In genomic region chr1:86470519-86471181, GRCm38 (mm10) we compare ENCODE assay signal across 8 mouse cellular contexts. TPM values are rescaled to one million over a fixed set of nuclear protein-coding genes. Genes with fewer than 3 reads are reported as not detected.
DNase-seq lines count a peak whose midpoint lies in the region; ATAC-seq and TF ChIP-seq lines count a peak whose summit lies in the region.

No protein-coding gene starts in this region.

- H3K9me3 ChIP-seq in midbrain, embryonic 11.5 days (ENCODE audit: control insufficient read depth, low read length): no peaks in the 10 kb centered on the region
- no peaks in the 10 kb centered on the region for H3K9me3 ChIP-seq in midbrain, embryonic 16.5 days (replicated peaks; ENCODE audit: control insufficient read depth, low read length, poor library complexity, severe bottlenecking)
- no peaks in the 10 kb centered on the region for H3K9me3 ChIP-seq in intestine, postnatal 0 days (ENCODE audit: control insufficient read depth)
- H3K9me3 ChIP-seq in liver, embryonic 14.5 days (ENCODE audit: control insufficient read depth, low read length): no peaks in the 10 kb centered on the region

- intact Hi-C loops in gastrocnemius, adult 2 months (cut with DNase I): loop anchor here (1.0 kb wide), 1 partner anchor 30 kb away; no protein-coding TSS in a partner anchor

- TF ChIP-seq EP300 in liver, embryonic 14.5 days (IDR thresholded peaks at IDR 0.05; ENCODE audit: low read depth): no peak

- no peak overlapping the region for H3K27ac ChIP-seq in midbrain, embryonic 11.5 days (ENCODE audit: low read depth, low read length)
- no peak overlapping the region for H3K27ac ChIP-seq in midbrain, embryonic 16.5 days (ENCODE audit: low read length)
- peak overlapping the region; percentile 62 for H3K27ac ChIP-seq in bone marrow, adult 2 months (ENCODE audit: control insufficient read depth, insufficient read depth, low read depth, low read length, poor library complexity)
- H3K27ac ChIP-seq in gastrocnemius, adult 2 months: peak overlapping the region; percentile 99
- peak overlapping the region; percentile 78 for H3K27ac ChIP-seq in intestine, postnatal 0 days (ENCODE audit: low read depth, low read length)
- H3K27ac ChIP-seq in liver, embryonic 14.5 days: peak overlapping the region; percentile 71

- no peaks in the 10 kb centered on the region for H3K27me3 ChIP-seq in midbrain, embryonic 11.5 days (ENCODE audit: control insufficient read depth, insufficient read depth, low read length)
- no peaks in the 10 kb centered on the region for H3K27me3 ChIP-seq in midbrain, embryonic 16.5 days (ENCODE audit: control insufficient read depth, insufficient read depth, low read depth, low read length)
- no peaks in the 10 kb centered on the region for H3K27me3 ChIP-seq in intestine, postnatal 0 days (replicated peaks; ENCODE audit: control insufficient read depth, insufficient read depth, low read length)
- H3K27me3 ChIP-seq in liver, embryonic 14.5 days (ENCODE audit: control insufficient read depth, insufficient read depth, low read length): no peaks in the 10 kb centered on the region

- H3K36me3 ChIP-seq in midbrain, embryonic 11.5 days (ENCODE audit: control insufficient read depth, insufficient read depth, low read length): no peaks in the 10 kb centered on the region
- H3K36me3 ChIP-seq in midbrain, embryonic 16.5 days (ENCODE audit: control insufficient read depth, insufficient read depth, low read length): no peaks in the 10 kb centered on the region
- no peaks in the 10 kb centered on the region for H3K36me3 ChIP-seq in intestine, postnatal 0 days (ENCODE audit: control insufficient read depth, insufficient read depth)
- H3K36me3 ChIP-seq in liver, embryonic 14.5 days (replicated peaks; ENCODE audit: control insufficient read depth, insufficient read depth, low read depth): no peaks in the 10 kb centered on the region

- no peak for TF ChIP-seq POLR2A in bone marrow, adult 2 months (IDR thresholded peaks at IDR 0.05; ENCODE audit: borderline replicate concordance, control insufficient read depth, low read depth, low read length)

- peak; percentile 81 for DNase-seq in midbrain, embryonic 11.5 days (ENCODE audit: low spot score, missing footprints)
- peak; percentile 93 for DNase-seq in gastrocnemius, adult 2 months
- peak; percentile 52 to 77 (median 56) for DNase-seq in liver, embryonic 14.5 days (ENCODE audit: low read depth in 3 of 3, low spot score in 3 of 3)
- peak; percentile 37 for DNase-seq in right cerebral cortex, postnatal 14 days
- DNase-seq in thymus, postnatal 10 days (ENCODE audit: low spot score in 2 of 2): no peak

- peaks cover 4% of the 10 kb centered on the region; the same call in 1 of the 2 replicates for H3K4me1 ChIP-seq in midbrain, embryonic 11.5 days (ENCODE audit: control insufficient read depth, insufficient read depth, low read length)
- H3K4me1 ChIP-seq in midbrain, embryonic 16.5 days (ENCODE audit: control insufficient read depth, insufficient read depth, low read length): 0 out of 2 replicates have a peak, but pooled peaks cover 2% of the 10 kb centered on the region
- H3K4me1 ChIP-seq in bone marrow, adult 2 months (ENCODE audit: control insufficient read depth, insufficient read depth, low read length): peaks cover 7% of the 10 kb centered on the region
- H3K4me1 ChIP-seq in intestine, postnatal 0 days (replicated peaks; ENCODE audit: control insufficient read depth, insufficient read depth, low read length): no peaks in the 10 kb centered on the region
- H3K4me1 ChIP-seq in liver, embryonic 14.5 days (replicated peaks; ENCODE audit: control insufficient read depth in 2 of 2, insufficient read depth in 2 of 2, low read length in 1 of 2): peaks cover 24 to 30% of the 10 kb centered on the region in 2 experiments

- no peak overlapping the region for H3K9ac ChIP-seq in midbrain, embryonic 11.5 days (ENCODE audit: low read length)
- no peak overlapping the region for H3K9ac ChIP-seq in midbrain, embryonic 16.5 days (ENCODE audit: low read depth, low read length)
- no peak overlapping the region for H3K9ac ChIP-seq in intestine, postnatal 0 days (ENCODE audit: low read depth, low read length)
- no peak overlapping the region for H3K9ac ChIP-seq in liver, embryonic 14.5 days (replicated peaks)

- no peak overlapping the region for H3K4me3 ChIP-seq in midbrain, embryonic 11.5 days (ENCODE audit: low read depth, low read length)
- H3K4me3 ChIP-seq in midbrain, embryonic 16.5 days (ENCODE audit: low read depth, low read length): no peak overlapping the region
- no peak overlapping the region for H3K4me3 ChIP-seq in bone marrow, adult 2 months (replicated peaks; ENCODE audit: control insufficient read depth, low read depth, low read length)
- H3K4me3 ChIP-seq in gastrocnemius, adult 2 months: peak overlapping the region; percentile 65
- H3K4me3 ChIP-seq in intestine, postnatal 0 days (ENCODE audit: low read depth, low read length): no peak overlapping the region
- H3K4me3 ChIP-seq in liver, embryonic 14.5 days (ENCODE audit: insufficient read depth in 1 of 2, low read depth in 2 of 2, low read length in 2 of 2): no peak overlapping the region

- 0 out of 2 replicates have a peak, but pooled peaks have one; percentile 24 for ATAC-seq in midbrain, embryonic 11.5 days (ENCODE audit: low FRiP score)
- ATAC-seq in midbrain, embryonic 16.5 days: no peak
- peak; percentile 77 for ATAC-seq in intestine, postnatal 0 days
- peak; percentile 66 for ATAC-seq in liver, embryonic 14.5 days (ENCODE audit: insufficient read depth)

- H3K4me2 ChIP-seq in midbrain, embryonic 11.5 days: no peak overlapping the region
- H3K4me2 ChIP-seq in midbrain, embryonic 16.5 days (ENCODE audit: low read length): no peak overlapping the region
- H3K4me2 ChIP-seq in intestine, postnatal 0 days (replicated peaks; ENCODE audit: low read depth): peak overlapping the region; percentile 21; the same call in 1 of the 2 replicates
- H3K4me2 ChIP-seq in liver, embryonic 14.5 days (ENCODE audit: low read depth): peak overlapping the region; percentile 43

- no peak for TF ChIP-seq CTCF in bone marrow, adult 2 months (IDR thresholded peaks at IDR 0.05; ENCODE audit: control insufficient read depth, insufficient read depth, low read length)
- TF ChIP-seq CTCF in gastrocnemius, adult 2 months (IDR thresholded peaks at IDR 0.05): no peak
- no peak for TF ChIP-seq CTCF in intestine, postnatal 0 days (IDR thresholded peaks at IDR 0.05; ENCODE audit: low read depth)
- TF ChIP-seq CTCF in liver, embryonic 14.5 days (IDR thresholded peaks at IDR 0.05; ENCODE audit: low read depth): no peak

- WGBS in midbrain, embryonic 11.5 days: 85% methylated on average over 12 of the region's 12 CpGs
- 81% methylated on average over 12 of the region's 12 CpGs for WGBS in midbrain, embryonic 16.5 days
- 33% methylated on average over 12 of the region's 12 CpGs for WGBS in bone marrow, adult 2 months
- 28% methylated on average over 12 of the region's 12 CpGs for WGBS in intestine, postnatal 0 days
- 45% methylated on average over 12 of the region's 12 CpGs for WGBS in liver, embryonic 14.5 days (ENCODE audit: insufficient replicate concordance)

RNA-seq across cellular contexts. Expression of gene Tex44, which starts 44.5 kb away (rescaled TPM):
- not detected in 2 replicates for polyA plus RNA-seq in midbrain, embryonic 11.5 days (2014; fragmentation: Nextera tagmentation; extraction: Ambion mirVana)
- polyA plus RNA-seq in midbrain, embryonic 16.5 days (2015; fragmentation: Nextera tagmentation; extraction: Ambion mirVana): not detected in 2 replicates
- not detected in 2 replicates for polyA plus RNA-seq in bone marrow, adult 2 months (2011; ENCODE audit: insufficient read depth, insufficient read length, low replicate concordance, missing spikeins)
- not detected for total RNA-seq in gastrocnemius, adult 2 months (2021)
- polyA plus RNA-seq in intestine, postnatal 0 days (2015; fragmentation: Nextera tagmentation; extraction: Ambion mirVana): not detected in 2 replicates
- not detected in 2 replicates for polyA plus RNA-seq in liver, embryonic 14.5 days (2012; rRNA removed)
- polyA plus RNA-seq in liver, embryonic 14.5 days (2014; fragmentation: Nextera tagmentation; extraction: Ambion mirVana): not detected in 2 replicates

RNA-seq across cellular contexts. Expression of gene Nmur1, which starts 44.6 kb away (rescaled TPM):
- polyA plus RNA-seq in midbrain, embryonic 11.5 days (2014; fragmentation: Nextera tagmentation; extraction: Ambion mirVana): not detected in 2 replicates
- polyA plus RNA-seq in midbrain, embryonic 16.5 days (2015; fragmentation: Nextera tagmentation; extraction: Ambion mirVana): 0.11 TPM in 1 of 2 replicates, not detected in the other
- polyA plus RNA-seq in bone marrow, adult 2 months (2011; ENCODE audit: insufficient read depth, insufficient read length, low replicate concordance, missing spikeins): not detected in 2 replicates
- not detected for total RNA-seq in gastrocnemius, adult 2 months (2021)
- polyA plus RNA-seq in intestine, postnatal 0 days (2015; fragmentation: Nextera tagmentation; extraction: Ambion mirVana): 4.3 and 4.5 TPM in 2 replicates
- polyA plus RNA-seq in liver, embryonic 14.5 days (2012; rRNA removed): not detected in 2 replicates
- polyA plus RNA-seq in liver, embryonic 14.5 days (2014; fragmentation: Nextera tagmentation; extraction: Ambion mirVana): not detected in 2 replicates

RNA-seq across cellular contexts. Expression of gene Ptma, which starts 55.9 kb away (rescaled TPM):
- 3,090 and 3,352 TPM in 2 replicates for polyA plus RNA-seq in midbrain, embryonic 11.5 days (2014; fragmentation: Nextera tagmentation; extraction: Ambion mirVana)
- polyA plus RNA-seq in midbrain, embryonic 16.5 days (2015; fragmentation: Nextera tagmentation; extraction: Ambion mirVana): 1,375 and 1,671 TPM in 2 replicates
- polyA plus RNA-seq in bone marrow, adult 2 months (2011; ENCODE audit: insufficient read depth, insufficient read length, low replicate concordance, missing spikeins): 1,145 and 1,395 TPM in 2 replicates
- total RNA-seq in gastrocnemius, adult 2 months (2021): 100 to 1,000 TPM in 1 of 2 experiments, 10 to 100 TPM in 1; 58.5 to 108 TPM
- polyA plus RNA-seq in intestine, postnatal 0 days (2015; fragmentation: Nextera tagmentation; extraction: Ambion mirVana): 1,008 and 1,098 TPM in 2 replicates
- 466 and 1,286 TPM in 2 replicates for polyA plus RNA-seq in liver, embryonic 14.5 days (2012; rRNA removed)
- polyA plus RNA-seq in liver, embryonic 14.5 days (2014; fragmentation: Nextera tagmentation; extraction: Ambion mirVana): 993 and 1,059 TPM in 2 replicates

Comparison
In these comparisons a context has a peak if more than half of its experiments do, and no peak if none do; other contexts are left out.
1. DNase-seq: peak in midbrain, embryonic 11.5 days (single experiment), gastrocnemius, adult 2 months (single experiment), liver, embryonic 14.5 days (3 of 3) and right cerebral cortex, postnatal 14 days (single experiment); none in thymus, postnatal 10 days (0 of 2).
2. H3K27ac ChIP-seq: peak in bone marrow, adult 2 months (single experiment), gastrocnemius, adult 2 months (single experiment), intestine, postnatal 0 days (single experiment) and liver, embryonic 14.5 days (single experiment); none in midbrain, embryonic 11.5 days (single experiment) and midbrain, embryonic 16.5 days (single experiment).
3. H3K4me2 ChIP-seq: peak in intestine, postnatal 0 days (single experiment) and liver, embryonic 14.5 days (single experiment); none in midbrain, embryonic 11.5 days (single experiment) and midbrain, embryonic 16.5 days (single experiment).